Mouse (Mus musculus) NIH3T3 (cell line): ENCODE results near the gene Fundc1.
"Not testable (repeated sequence)": the region's sequence is repeated elsewhere in the genome, so short reads cannot be mapped to it uniquely, and the experiment has no call there.

Experiments
- DNase-seq: peaks from one replicate; pipeline ENCODE4 v3.0.0-alpha.2; 2012; ENCODE audit warnings: low read depth

Gene Fundc1

GRCm38 (mm10) chrX:17571621-17572459 is at the start of gene Fundc1:
Fundc1 (minus strand) TSS chrX:17572325.
- peak; percentile 96 for DNase-seq

- no peak for DNase-seq
Observed at GRCm38 (mm10) chrX:17611253-17611652, 39.1 kb upstream of the Fundc1 start.

- no peak for DNase-seq
Observed at GRCm38 (mm10) chrX:17608763-17609162, 36.6 kb upstream of the Fundc1 start.

GRCm38 (mm10) chrX:17607668-17608067 is 35.5 kb upstream of the Fundc1 start:
- DNase-seq = no peak

- peak; percentile 44 for DNase-seq
Observed at GRCm38 (mm10) chrX:17593331-17593730, 21.2 kb upstream of the Fundc1 start.

- peak; percentile 84 for DNase-seq
Observed at GRCm38 (mm10) chrX:17590745-17591144, 18.6 kb upstream of the Fundc1 start.

- peak; percentile 68 for DNase-seq
Observed at GRCm38 (mm10) chrX:17571271-17571620, 879 bp downstream of the Fundc1 start.

- no peak for DNase-seq
Observed at GRCm38 (mm10) chrX:17568670-17569069, 3.5 kb downstream of the Fundc1 start.

- DNase-seq = no peak
Observed at GRCm38 (mm10) chrX:17565743-17566142, 6.4 kb downstream of the Fundc1 start.

- no peak for DNase-seq
Observed at GRCm38 (mm10) chrX:17564732-17565131, 7.4 kb downstream of the Fundc1 start.

- no peak for DNase-seq
Observed at GRCm38 (mm10) chrX:17558746-17559145, 13.4 kb downstream of the Fundc1 start.

GRCm38 (mm10) chrX:17554488-17554887 is 17.6 kb downstream of the Fundc1 start:
- DNase-seq = no peak

- DNase-seq = not testable (repeated sequence)
Observed at GRCm38 (mm10) chrX:17551586-17551985, 20.5 kb downstream of the Fundc1 start.

- no peak for DNase-seq
Observed at GRCm38 (mm10) chrX:17547143-17547806, 24.9 kb downstream of the Fundc1 start.

GRCm38 (mm10) chrX:17544860-17545492 is 27.1 kb downstream of the Fundc1 start:
- DNase-seq = peak; percentile 48

- DNase-seq = no peak
Observed at GRCm38 (mm10) chrX:17537701-17538100, 34.4 kb downstream of the Fundc1 start.

GRCm38 (mm10) chrX:17527008-17527407 is 45.1 kb downstream of the Fundc1 start:
- no peak for DNase-seq

- DNase-seq = no peak
Observed at GRCm38 (mm10) chrX:17521221-17521716, 50.9 kb downstream of the Fundc1 start.

- no peak for DNase-seq
Observed at GRCm38 (mm10) chrX:17520086-17520485, 52.0 kb downstream of the Fundc1 start.

GRCm38 (mm10) chrX:17514012-17514411 is 58.1 kb downstream of the Fundc1 start:
- DNase-seq = no peak

GRCm38 (mm10) chrX:17512021-17512602 is 60.0 kb downstream of the Fundc1 start:
- peak; percentile 2 for DNase-seq
